Mouse (Mus musculus): Measurements from ENCODE around the gene Slc4a4. TPM values are rescaled to one million over a fixed set of nuclear protein-coding genes. Genes with fewer than 3 reads are reported as not detected.

Slc4a4 gene
- polyA plus RNA-seq, 1 experiment from 2014 or later, result 1.6 TPM

- no peak for DNase-seq (ENCODE audit: low spot score)
- H3K4me2 ChIP-seq (replicated peaks; ENCODE audit: low read depth, low read length), result no peak overlapping the region
Observed at GRCm38 (mm10) chr5:88973130-88973529, 86.5 kb downstream of the Slc4a4 start.

GRCm38 (mm10) chr5:88975694-88976093 lies 89.1 kb downstream of the Slc4a4 start:
- Histone ChIP-seq H3K4me3 (ENCODE audit: low read depth, low read length) (no peak overlapping the region), H3K36me3 (ENCODE audit: control insufficient read depth, insufficient read depth, low read length) (no peaks in the 10 kb centered on the region), H3K9ac (ENCODE audit: low read depth, low read length) (no peak overlapping the region), H3K4me2 (replicated peaks; ENCODE audit: low read depth, low read length) (no peak overlapping the region), H3K27me3 (ENCODE audit: control insufficient read depth, insufficient read depth, low read length) (no peaks in the 10 kb centered on the region), H3K9me3 (ENCODE audit: control insufficient read depth, low read length) (no peaks in the 10 kb centered on the region), H3K27ac (ENCODE audit: low read depth, low read length) (no peak overlapping the region), H3K4me1 (replicated peaks; ENCODE audit: control insufficient read depth, insufficient read depth, low read length) (no peaks in the 10 kb centered on the region)
- no peak for ATAC-seq (ENCODE audit: low FRiP score)
- no peak for DNase-seq (ENCODE audit: low spot score)

More at GRCm38 (mm10) chr5:88973130-88973529, 86.5 kb downstream of the Slc4a4 start:
- H3K36me3 ChIP-seq (ENCODE audit: control insufficient read depth, insufficient read depth, low read length), result no peaks in the 10 kb centered on the region
- no peak overlapping the region for H3K9ac ChIP-seq (ENCODE audit: low read depth, low read length)
- ATAC-seq (ENCODE audit: low FRiP score), result no peak
- 91% methylated on average over 1 of the region's 1 CpGs for WGBS
- no peak overlapping the region for H3K4me3 ChIP-seq (ENCODE audit: low read depth, low read length)
- no peaks in the 10 kb centered on the region for H3K9me3 ChIP-seq (ENCODE audit: control insufficient read depth, low read length)
- no peaks in the 10 kb centered on the region for H3K27me3 ChIP-seq (ENCODE audit: control insufficient read depth, insufficient read depth, low read length)
- H3K27ac ChIP-seq (ENCODE audit: low read depth, low read length), result no peak overlapping the region
- H3K4me1 ChIP-seq (replicated peaks; ENCODE audit: control insufficient read depth, insufficient read depth, low read length), result no peaks in the 10 kb centered on the region

GRCm38 (mm10) chr5:88976428-88976827 lies 89.8 kb downstream of the Slc4a4 start:
- no peaks in the 10 kb centered on the region for H3K27me3 ChIP-seq (ENCODE audit: control insufficient read depth, insufficient read depth, low read length)
- 66% methylated on average over 3 of the region's 3 CpGs for WGBS

GRCm38 (mm10) chr5:88980740-88981139 lies 94.1 kb downstream of the Slc4a4 start:
- no peak for ATAC-seq (ENCODE audit: low FRiP score)
- no peak overlapping the region for H3K4me3 ChIP-seq (ENCODE audit: low read depth, low read length)
- no peaks in the 10 kb centered on the region for H3K4me1 ChIP-seq (replicated peaks; ENCODE audit: control insufficient read depth, insufficient read depth, low read length)
- H3K27ac ChIP-seq (ENCODE audit: low read depth, low read length), result no peak overlapping the region
- no peak overlapping the region for H3K9ac ChIP-seq (ENCODE audit: low read depth, low read length)
- no peak for DNase-seq (ENCODE audit: low spot score)
- H3K9me3 ChIP-seq (ENCODE audit: control insufficient read depth, low read length), result no peaks in the 10 kb centered on the region
- WGBS, result 91% methylated on average over 4 of the region's 4 CpGs
- H3K36me3 ChIP-seq (ENCODE audit: control insufficient read depth, insufficient read depth, low read length), result no peaks in the 10 kb centered on the region
- no peaks in the 10 kb centered on the region for H3K27me3 ChIP-seq (ENCODE audit: control insufficient read depth, insufficient read depth, low read length)
- no peak overlapping the region for H3K4me2 ChIP-seq (replicated peaks; ENCODE audit: low read depth, low read length)

More at GRCm38 (mm10) chr5:88976428-88976827, 89.8 kb downstream of the Slc4a4 start:
- ATAC-seq (ENCODE audit: low FRiP score) (no peak), DNase-seq (ENCODE audit: low spot score) (no peak)
- no peak overlapping the region for H3K4me3 ChIP-seq (ENCODE audit: low read depth, low read length)
- H3K9me3 ChIP-seq (ENCODE audit: control insufficient read depth, low read length), result no peaks in the 10 kb centered on the region
- no peak overlapping the region for H3K27ac ChIP-seq (ENCODE audit: low read depth, low read length)
- H3K4me1 ChIP-seq (replicated peaks; ENCODE audit: control insufficient read depth, insufficient read depth, low read length), result no peaks in the 10 kb centered on the region
- H3K36me3 ChIP-seq (ENCODE audit: control insufficient read depth, insufficient read depth, low read length), result no peaks in the 10 kb centered on the region
- no peak overlapping the region for H3K9ac ChIP-seq (ENCODE audit: low read depth, low read length)
- H3K4me2 ChIP-seq (replicated peaks; ENCODE audit: low read depth, low read length), result no peak overlapping the region

GRCm38 (mm10) chr5:88981243-88982014 lies 94.8 kb downstream of the Slc4a4 start:
- Histone ChIP-seq H3K4me1 (replicated peaks; ENCODE audit: control insufficient read depth, insufficient read depth, low read length) (no peaks in the 10 kb centered on the region), H3K9me3 (ENCODE audit: control insufficient read depth, low read length) (no peaks in the 10 kb centered on the region), H3K36me3 (ENCODE audit: control insufficient read depth, insufficient read depth, low read length) (no peaks in the 10 kb centered on the region), H3K27me3 (ENCODE audit: control insufficient read depth, insufficient read depth, low read length) (no peaks in the 10 kb centered on the region), H3K4me2 (replicated peaks; ENCODE audit: low read depth, low read length) (no peak overlapping the region), H3K27ac (ENCODE audit: low read depth, low read length) (no peak overlapping the region), H3K9ac (ENCODE audit: low read depth, low read length) (no peak overlapping the region), H3K4me3 (ENCODE audit: low read depth, low read length) (no peak overlapping the region)
- ATAC-seq (ENCODE audit: low FRiP score), result no peak
- no peak for DNase-seq (ENCODE audit: low spot score)
- whole genome bisulfite sequencing, result 75% methylated on average over 8 of the region's 8 CpGs

- Histone ChIP-seq H3K4me1 (replicated peaks; ENCODE audit: control insufficient read depth, insufficient read depth, low read length) (no peaks in the 10 kb centered on the region), H3K4me2 (replicated peaks; ENCODE audit: low read depth, low read length) (no peak overlapping the region), H3K27ac (ENCODE audit: low read depth, low read length) (no peak overlapping the region), H3K27me3 (ENCODE audit: control insufficient read depth, insufficient read depth, low read length) (no peaks in the 10 kb centered on the region), H3K9me3 (ENCODE audit: control insufficient read depth, low read length) (no peaks in the 10 kb centered on the region), H3K9ac (ENCODE audit: low read depth, low read length) (no peak overlapping the region), H3K4me3 (ENCODE audit: low read depth, low read length) (no peak overlapping the region), H3K36me3 (ENCODE audit: control insufficient read depth, insufficient read depth, low read length) (no peaks in the 10 kb centered on the region)
- ATAC-seq (ENCODE audit: low FRiP score), result no peak
- DNase-seq (ENCODE audit: low spot score), result no peak
- 84% methylated on average over 3 of the region's 3 CpGs for WGBS
Observed at GRCm38 (mm10) chr5:88982040-88982736, 95.6 kb downstream of the Slc4a4 start.

GRCm38 (mm10) chr5:88983170-88983569 lies 96.6 kb downstream of the Slc4a4 start:
- H3K9me3 ChIP-seq (ENCODE audit: control insufficient read depth, low read length), result no peaks in the 10 kb centered on the region
- H3K36me3 ChIP-seq (ENCODE audit: control insufficient read depth, insufficient read depth, low read length), result no peaks in the 10 kb centered on the region
- no peaks in the 10 kb centered on the region for H3K4me1 ChIP-seq (replicated peaks; ENCODE audit: control insufficient read depth, insufficient read depth, low read length)
- no peak overlapping the region for H3K4me2 ChIP-seq (replicated peaks; ENCODE audit: low read depth, low read length)
- no peaks in the 10 kb centered on the region for H3K27me3 ChIP-seq (ENCODE audit: control insufficient read depth, insufficient read depth, low read length)
- no peak for DNase-seq (ENCODE audit: low spot score)
- WGBS, result 98% methylated on average over 2 of the region's 2 CpGs
- H3K9ac ChIP-seq (ENCODE audit: low read depth, low read length), result no peak overlapping the region
- no peak overlapping the region for H3K4me3 ChIP-seq (ENCODE audit: low read depth, low read length)
- no peak for ATAC-seq (ENCODE audit: low FRiP score)
- H3K27ac ChIP-seq (ENCODE audit: low read depth, low read length), result no peak overlapping the region

- Histone ChIP-seq H3K4me3 (ENCODE audit: low read depth, low read length) (no peak overlapping the region), H3K27ac (ENCODE audit: low read depth, low read length) (no peak overlapping the region), H3K9me3 (ENCODE audit: control insufficient read depth, low read length) (no peaks in the 10 kb centered on the region), H3K27me3 (ENCODE audit: control insufficient read depth, insufficient read depth, low read length) (no peaks in the 10 kb centered on the region), H3K36me3 (ENCODE audit: control insufficient read depth, insufficient read depth, low read length) (no peaks in the 10 kb centered on the region), H3K4me2 (replicated peaks; ENCODE audit: low read depth, low read length) (no peak overlapping the region), H3K9ac (ENCODE audit: low read depth, low read length) (no peak overlapping the region), H3K4me1 (replicated peaks; ENCODE audit: control insufficient read depth, insufficient read depth, low read length) (no peaks in the 10 kb centered on the region)
- WGBS, result 92% methylated on average over 7 of the region's 7 CpGs
- ATAC-seq (ENCODE audit: low FRiP score) (no peak), DNase-seq (ENCODE audit: low spot score) (no peak)
Observed at GRCm38 (mm10) chr5:88983652-88984051, 97.0 kb downstream of the Slc4a4 start.

GRCm38 (mm10) chr5:88989018-88989417 lies 102.4 kb downstream of the Slc4a4 start:
- no peaks in the 10 kb centered on the region for H3K9me3 ChIP-seq (ENCODE audit: control insufficient read depth, low read length)
- H3K4me2 ChIP-seq (replicated peaks; ENCODE audit: low read depth, low read length), result no peak overlapping the region
- H3K4me1 ChIP-seq (replicated peaks; ENCODE audit: control insufficient read depth, insufficient read depth, low read length), result no peaks in the 10 kb centered on the region
- H3K36me3 ChIP-seq (ENCODE audit: control insufficient read depth, insufficient read depth, low read length), result no peaks in the 10 kb centered on the region
- H3K27ac ChIP-seq (ENCODE audit: low read depth, low read length), result no peak overlapping the region
- DNase-seq (ENCODE audit: low spot score), result no peak
- no peak overlapping the region for H3K9ac ChIP-seq (ENCODE audit: low read depth, low read length)
- H3K27me3 ChIP-seq (ENCODE audit: control insufficient read depth, insufficient read depth, low read length), result no peaks in the 10 kb centered on the region
- no peak overlapping the region for H3K4me3 ChIP-seq (ENCODE audit: low read depth, low read length)
- no peak for ATAC-seq (ENCODE audit: low FRiP score)
